Mouse (Mus musculus): ENCODE results near the gene 2210408I21Rik. TPM values are rescaled to one million over a fixed set of nuclear protein-coding genes. Genes with fewer than 3 reads are reported as not detected.
A peak's percentile ranks its signal among the peaks of the same experiment; 100 is the strongest.

Gene 2210408I21Rik
- total RNA-seq, 2 experiments from 2014 or later, result 24.2 to 27.1 TPM

GRCm38 (mm10) chr13:77208764-77209418 lies 73.6 kb downstream of the 2210408I21Rik start:
- no peak overlapping the region for H3K27ac ChIP-seq
- TF ChIP-seq CTCF (IDR thresholded peaks at IDR 0.05), result no peak
- no peak for DNase-seq (ENCODE audit: extremely low spot score in 1 of 2, low spot score in 2 of 2)
- intact Hi-C loops (cut with DNase I), result no loop called here
- no peak overlapping the region for H3K4me3 ChIP-seq

DNA sequence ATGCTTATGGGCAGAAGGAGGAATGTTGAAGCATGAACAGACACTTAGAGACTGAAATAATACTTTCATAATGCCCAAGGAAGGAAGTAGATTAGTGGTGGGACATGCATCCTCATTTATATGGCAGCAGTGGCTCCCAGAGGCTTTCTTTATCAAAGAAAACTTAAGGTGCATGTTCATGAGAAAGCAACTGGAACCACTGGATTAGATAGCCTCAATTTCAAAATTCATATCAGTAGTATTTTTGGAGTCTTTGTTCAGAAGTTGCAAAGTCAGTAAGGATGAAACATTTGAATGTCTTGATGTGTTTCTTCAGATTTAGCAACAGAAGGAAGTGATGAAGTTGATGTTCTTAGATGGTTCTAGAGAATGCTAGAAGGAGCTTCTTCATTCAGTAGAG lies 77.9 kb downstream of the 2210408I21Rik start:
- DNase-seq (ENCODE audit: extremely low spot score in 1 of 2, low spot score in 2 of 2), result no peak
- intact Hi-C loops (cut with DNase I), result no loop called here
- TF ChIP-seq CTCF (IDR thresholded peaks at IDR 0.05), result no peak
- Histone ChIP-seq H3K4me3 (no peak overlapping the region), H3K27ac (no peak overlapping the region)

GRCm38 (mm10) chr13:77215460-77215859 lies 80.1 kb downstream of the 2210408I21Rik start:
- Histone ChIP-seq H3K4me3 (no peak overlapping the region), H3K27ac (no peak overlapping the region)
- peak; percentile 40 for TF ChIP-seq CTCF (IDR thresholded peaks at IDR 0.05)
- intact Hi-C loops (cut with DNase I), result no loop called here
- no peak for DNase-seq (ENCODE audit: extremely low spot score in 1 of 2, low spot score in 2 of 2)

GRCm38 (mm10) chr13:77217672-77218280 lies 82.4 kb downstream of the 2210408I21Rik start:
- no peak overlapping the region for H3K27ac ChIP-seq
- no peak for TF ChIP-seq CTCF (IDR thresholded peaks at IDR 0.05)
- intact Hi-C loops (cut with DNase I), result no loop called here
- DNase-seq (ENCODE audit: extremely low spot score in 1 of 2, low spot score in 2 of 2), result no peak
- H3K4me3 ChIP-seq, result no peak overlapping the region

DNA sequence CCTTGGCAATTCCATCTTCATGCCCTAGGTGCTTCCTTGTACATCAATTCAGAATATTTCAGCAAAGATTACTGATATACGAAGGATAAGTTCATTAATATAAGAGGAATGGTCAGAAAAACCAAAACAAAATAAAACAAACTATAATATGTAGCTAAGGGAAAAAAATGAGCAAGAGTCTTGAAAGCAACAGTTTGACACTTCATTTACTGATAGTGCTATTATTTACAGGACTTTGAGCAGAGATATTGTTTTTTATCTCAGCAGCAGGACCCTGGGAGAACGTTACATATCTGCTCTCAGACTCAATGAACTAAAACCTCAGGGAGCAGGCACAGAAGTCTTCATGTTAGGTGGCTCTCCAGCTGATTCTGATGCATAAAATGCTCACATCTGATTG lies 85.7 kb downstream of the 2210408I21Rik start:
- no peak for TF ChIP-seq CTCF (IDR thresholded peaks at IDR 0.05)
- H3K27ac ChIP-seq, result no peak overlapping the region
- no peak for DNase-seq (ENCODE audit: extremely low spot score in 1 of 2, low spot score in 2 of 2)
- intact Hi-C loops (cut with DNase I), result no loop called here
- H3K4me3 ChIP-seq, result no peak overlapping the region

- no peak for DNase-seq (ENCODE audit: extremely low spot score in 1 of 2, low spot score in 2 of 2)
- intact Hi-C loops (cut with DNase I), result no loop called here
- H3K27ac ChIP-seq, result no peak overlapping the region
- no peak overlapping the region for H3K4me3 ChIP-seq
- no peak for TF ChIP-seq CTCF (IDR thresholded peaks at IDR 0.05)
These were observed 121.2 kb downstream of the 2210408I21Rik start for GRCm38 (mm10) chr13:77256541-77256940.

- no peak overlapping the region for H3K27ac ChIP-seq
- intact Hi-C loops (cut with DNase I), result no loop called here
- DNase-seq (ENCODE audit: extremely low spot score in 1 of 2, low spot score in 2 of 2), result no peak
- no peak overlapping the region for H3K4me3 ChIP-seq
- TF ChIP-seq CTCF (IDR thresholded peaks at IDR 0.05), result no peak
These were observed 127.5 kb downstream of the 2210408I21Rik start for GRCm38 (mm10) chr13:77262715-77263338.

- Histone ChIP-seq H3K27ac (no peak overlapping the region), H3K4me3 (no peak overlapping the region)
- intact Hi-C loops (cut with DNase I), result no loop called here
- no peak for DNase-seq (ENCODE audit: extremely low spot score in 1 of 2, low spot score in 2 of 2)
- no peak for TF ChIP-seq CTCF (IDR thresholded peaks at IDR 0.05)
These were observed 128.2 kb downstream of the 2210408I21Rik start for GRCm38 (mm10) chr13:77263400-77264179.

DNA sequence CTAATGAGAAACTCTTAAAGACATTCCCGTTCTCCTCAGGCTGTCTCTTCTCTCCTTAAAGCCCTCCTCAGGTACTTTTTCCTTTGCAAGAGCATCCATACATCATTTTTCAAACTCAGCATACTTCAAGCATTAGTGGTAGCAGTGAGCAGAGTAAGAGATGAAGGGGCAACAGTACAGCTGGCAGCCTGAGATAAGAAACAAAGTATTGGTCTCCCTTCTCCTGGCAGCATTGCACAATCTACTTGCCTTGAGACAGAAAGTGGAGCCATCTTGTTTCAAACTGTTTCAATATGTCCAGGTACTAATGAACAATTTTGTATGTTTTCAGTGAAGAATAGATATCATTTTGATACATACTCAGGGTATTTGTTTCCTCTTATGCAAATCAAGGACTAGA lies 129.1 kb downstream of the 2210408I21Rik start:
- no peak for DNase-seq (ENCODE audit: extremely low spot score in 1 of 2, low spot score in 2 of 2)
- no peak overlapping the region for H3K4me3 ChIP-seq
- TF ChIP-seq CTCF (IDR thresholded peaks at IDR 0.05), result no peak
- no peak overlapping the region for H3K27ac ChIP-seq
- intact Hi-C loops (cut with DNase I), result no loop called here

DNA sequence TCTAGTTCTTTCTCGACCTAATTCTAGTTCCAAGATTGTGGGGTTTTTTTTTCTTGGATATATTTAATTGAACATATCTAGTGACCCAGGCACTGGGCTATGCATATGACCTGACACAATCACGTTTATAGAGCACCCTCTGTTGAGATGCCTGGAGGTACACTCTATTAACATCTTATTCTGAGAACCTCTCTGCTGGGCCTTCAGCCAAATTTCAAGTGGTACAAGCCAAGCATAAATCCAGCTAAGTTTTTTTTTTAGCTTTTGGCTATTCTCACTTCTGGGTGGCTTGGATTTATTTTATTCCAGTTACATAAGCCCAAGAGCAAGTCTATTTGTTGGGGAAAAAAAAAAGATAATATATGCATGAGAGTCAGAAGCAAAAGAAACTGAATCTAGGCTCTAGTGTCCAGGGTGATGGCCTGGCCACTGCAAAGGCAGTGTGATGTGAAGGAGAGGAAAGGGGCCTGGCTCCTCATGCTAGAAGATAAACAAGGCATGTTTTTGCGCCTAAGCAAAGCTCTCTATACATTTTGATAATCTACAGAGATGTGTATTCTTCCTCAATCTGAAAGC lies 139.9 kb downstream of the 2210408I21Rik start:
- TF ChIP-seq CTCF (IDR thresholded peaks at IDR 0.05), result no peak
- DNase-seq (ENCODE audit: extremely low spot score in 1 of 2, low spot score in 2 of 2), result peak; percentile 21 to 31
- H3K4me3 ChIP-seq, result no peak overlapping the region
- peak overlapping the region; percentile 66 for H3K27ac ChIP-seq
- intact Hi-C loops (cut with DNase I), result no loop called here

DNA sequence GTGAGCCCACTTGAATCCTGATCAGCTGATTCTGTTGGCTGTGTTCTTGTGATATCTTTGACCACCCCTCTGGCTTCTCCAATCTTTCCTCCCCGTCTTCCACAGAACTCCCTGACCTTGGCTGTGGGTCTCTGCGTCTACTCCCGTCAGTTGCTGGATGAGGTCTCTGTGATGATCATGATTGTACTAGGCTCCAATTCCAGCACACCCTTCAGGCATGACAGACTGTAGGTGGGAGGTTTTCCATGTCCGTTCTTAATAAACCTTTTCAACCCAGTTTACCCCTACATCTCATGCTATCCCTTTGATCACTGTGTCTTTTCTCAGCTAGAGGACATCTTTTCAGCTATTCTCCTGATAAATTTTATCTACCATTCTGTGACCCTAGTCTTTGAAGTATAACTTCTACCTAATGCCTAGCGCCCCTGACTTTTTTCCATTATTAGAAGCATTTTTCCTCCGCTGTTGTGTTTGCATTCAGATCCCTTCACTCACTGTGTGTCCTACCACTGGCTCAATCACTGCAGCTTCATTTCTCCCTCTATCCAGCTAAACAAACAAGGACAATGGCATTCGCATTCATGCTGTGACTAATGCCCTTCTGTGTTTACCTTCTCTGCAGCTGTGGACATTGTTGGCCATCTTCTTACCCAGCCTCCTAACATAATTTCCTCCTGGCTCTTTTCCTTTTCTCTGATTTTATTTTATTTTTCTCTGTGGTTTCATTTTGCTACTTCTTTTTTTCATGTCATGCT lies 143.5 kb downstream of the 2210408I21Rik start:
- Histone ChIP-seq H3K27ac (no peak overlapping the region), H3K4me3 (no peak overlapping the region)
- no peak for DNase-seq (ENCODE audit: extremely low spot score in 1 of 2, low spot score in 2 of 2)
- TF ChIP-seq CTCF (IDR thresholded peaks at IDR 0.05), result no peak
- intact Hi-C loops (cut with DNase I), result no loop called here

Measured in left cerebral cortex, adult 2 months (tissue).